ENCODE assay signal across 17 mouse cellular contexts in the genomic region with DNA sequence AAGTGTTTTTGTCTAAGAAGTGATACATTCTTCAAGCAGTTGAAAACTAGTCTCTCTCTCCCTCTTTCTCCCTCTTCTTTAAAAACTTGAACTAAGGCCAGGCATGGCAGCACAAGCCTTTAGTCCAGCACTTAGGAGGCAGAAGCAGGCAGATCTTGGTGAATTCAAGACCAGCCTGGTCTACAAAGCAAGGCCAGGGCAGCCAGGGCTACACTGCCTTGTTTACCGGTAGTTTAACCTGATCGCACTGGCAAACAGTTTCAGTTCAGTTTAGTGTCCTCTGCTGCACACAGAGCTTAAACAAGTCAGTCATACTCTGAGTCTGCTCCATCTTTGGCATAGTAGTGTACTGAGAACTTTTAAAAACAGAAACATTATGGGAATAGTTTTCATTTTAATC. TPM values are rescaled to one million over a fixed set of nuclear protein-coding genes. Genes with fewer than 3 reads are reported as not detected.
"Had no signal": no experiment of that assay in that cellular context is flagged by ENCODE, and none has a peak within 500 bp of the region (broad histone marks: within the 10 kb centered on the region; RNA-seq: fewer than 3 reads in every experiment).

No protein-coding gene starts in this region.

- DNase-seq: kidney, adult 18-20 months; kidney, postnatal 25 days; layer of hippocampus, adult 9-11 months; lung, adult 18-20 months; lung, postnatal 10 days; lung, postnatal 36 days; midbrain, embryonic 14.5 days; thymus, postnatal 36 days had no signal

- H3K27me3 ChIP-seq: lung, embryonic 15.5 days; stomach, embryonic 15.5 days had no signal

- H3K4me3 ChIP-seq: layer of hippocampus, adult 2 months; lung, embryonic 15.5 days; stomach, embryonic 15.5 days had no signal

- H3K27ac ChIP-seq: kidney, postnatal 0 days; layer of hippocampus, adult 2 months; liver, embryonic 14.5 days; lung, embryonic 15.5 days; stomach, embryonic 15.5 days had no signal

- H3K4me1 ChIP-seq: stomach, embryonic 15.5 days had no signal

- H3K9me3 ChIP-seq: lung, embryonic 15.5 days; stomach, embryonic 15.5 days had no signal

RNA-seq across cellular contexts. Expression of a gene that starts 24.9 kb away (rescaled TPM):
- total RNA-seq: midbrain, postnatal 0 days had no signal
- polyA plus RNA-seq: liver, adult 2 months; midbrain, embryonic 11.5 days; midbrain, embryonic 14.5 days; neural tube, embryonic 14.5 days had no signal
